Mouse (Mus musculus): Measurements from ENCODE around the gene Aktip. TPM values are rescaled to one million over a fixed set of nuclear protein-coding genes. Genes with fewer than 3 reads are reported as not detected.

Gene Aktip
- 24.7 and 28.4 TPM in 2 replicates for total RNA-seq (2017)

DNA sequence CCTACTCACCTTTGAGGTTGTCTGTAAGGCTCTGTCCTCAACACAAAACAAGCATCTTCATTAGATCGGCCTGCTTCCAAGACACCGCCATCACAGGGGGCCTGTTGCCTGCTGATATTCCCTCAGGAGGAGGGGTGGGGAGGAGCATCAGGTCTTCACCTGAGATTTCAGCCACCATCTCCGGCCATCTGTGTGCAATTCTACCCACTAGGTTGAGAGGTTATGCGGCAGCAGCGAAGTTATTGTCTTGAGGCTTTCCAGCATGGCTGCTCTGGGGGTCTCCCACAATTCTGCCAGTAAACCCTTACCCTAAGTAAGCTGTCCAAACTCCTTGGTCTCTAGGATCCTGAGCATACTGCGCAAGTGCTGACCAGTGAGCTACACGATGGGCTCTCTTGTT lies at the start of gene Aktip:
TSS of gene Aktip (minus strand) at position 101 of the 400 bp plus-strand sequence.
- no peak for ATAC-seq (ENCODE audit: extremely low read depth, insufficient number of reproducible peaks, low FRiP score, poor library complexity, severe bottlenecking)

DNA sequence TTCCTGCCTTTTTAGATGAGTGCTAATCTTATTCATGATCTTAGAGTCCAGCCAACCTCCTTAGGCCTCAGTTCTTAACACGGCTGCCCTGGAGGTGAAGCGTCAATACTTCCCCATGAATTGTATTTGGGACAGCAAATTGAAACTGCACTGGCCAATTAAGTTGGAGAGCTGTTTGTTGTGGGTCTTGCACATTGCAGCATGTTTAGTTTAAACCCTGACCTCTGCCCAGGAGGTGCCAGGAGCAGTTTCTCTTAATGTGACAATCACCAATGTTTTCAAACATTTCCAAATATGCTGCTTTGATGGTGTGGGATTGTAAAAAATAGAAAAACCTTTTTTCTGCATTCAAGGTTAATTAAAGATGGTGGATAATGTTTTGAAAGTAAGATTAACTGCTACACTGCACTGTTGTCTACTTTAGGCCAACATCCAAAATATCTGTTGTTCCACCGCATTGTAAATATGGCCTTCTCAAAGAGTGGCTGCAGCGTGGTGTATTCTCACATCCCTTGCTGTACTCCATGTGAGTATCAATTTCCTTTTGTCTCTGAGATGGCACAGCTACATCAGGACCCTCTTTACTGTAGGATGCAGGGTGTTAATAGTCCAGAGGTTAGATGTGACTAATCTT lies 46.2 kb upstream of the Aktip start:
- no peak for ATAC-seq (ENCODE audit: extremely low read depth, insufficient number of reproducible peaks, low FRiP score, poor library complexity, severe bottlenecking)

DNA sequence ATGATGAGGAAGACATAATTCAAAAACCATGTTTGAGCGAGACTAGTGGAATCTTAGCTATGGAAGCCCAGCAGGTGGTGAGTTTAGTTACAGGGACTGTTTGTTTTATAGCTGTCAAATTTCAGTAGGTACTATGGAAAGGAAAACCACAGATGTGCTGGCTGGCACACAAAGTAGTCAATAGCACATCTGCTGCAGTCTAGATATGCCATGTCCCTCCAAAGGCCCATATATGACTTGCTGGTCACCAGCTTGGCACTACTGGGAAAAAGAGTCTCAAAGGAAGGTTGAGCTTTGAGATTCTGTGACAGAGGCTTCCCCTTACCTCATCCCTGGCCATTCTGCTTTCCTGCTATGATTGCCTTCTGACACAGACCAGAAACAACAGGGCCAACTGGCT lies 42.9 kb upstream of the Aktip start:
- no peak for ATAC-seq (ENCODE audit: extremely low read depth, insufficient number of reproducible peaks, low FRiP score, poor library complexity, severe bottlenecking)

DNA sequence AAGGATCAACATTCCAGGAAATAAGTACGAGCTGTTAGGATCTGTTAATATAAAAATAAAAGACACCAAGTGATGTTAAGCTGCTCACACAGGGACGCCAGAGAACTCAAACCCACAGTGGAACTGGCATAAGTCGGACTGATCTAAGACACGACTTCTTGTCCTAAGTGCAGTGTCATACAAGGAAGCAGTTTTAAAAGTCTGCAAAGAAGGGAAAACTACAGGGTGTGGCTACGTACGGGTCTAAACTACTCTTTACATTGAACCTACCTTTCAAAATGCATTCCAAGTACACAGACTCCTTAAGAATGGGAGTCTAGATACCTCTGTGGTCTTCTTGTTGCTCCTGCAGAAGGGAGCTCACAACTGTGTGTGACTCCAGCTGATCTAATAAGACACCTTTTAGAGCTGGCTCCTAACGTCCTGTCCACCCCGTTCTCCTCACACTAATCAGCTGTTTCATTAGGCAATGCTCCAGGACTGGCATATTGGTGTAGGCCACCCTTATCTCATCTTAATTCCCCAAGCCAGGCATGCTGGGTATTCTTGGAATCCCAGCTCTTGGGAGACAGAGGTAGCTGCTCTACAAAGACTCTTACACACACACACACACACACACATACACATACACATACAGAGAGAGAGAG lies 42.2 kb upstream of the Aktip start:
- no peak for ATAC-seq (ENCODE audit: extremely low read depth, insufficient number of reproducible peaks, low FRiP score, poor library complexity, severe bottlenecking)

DNA sequence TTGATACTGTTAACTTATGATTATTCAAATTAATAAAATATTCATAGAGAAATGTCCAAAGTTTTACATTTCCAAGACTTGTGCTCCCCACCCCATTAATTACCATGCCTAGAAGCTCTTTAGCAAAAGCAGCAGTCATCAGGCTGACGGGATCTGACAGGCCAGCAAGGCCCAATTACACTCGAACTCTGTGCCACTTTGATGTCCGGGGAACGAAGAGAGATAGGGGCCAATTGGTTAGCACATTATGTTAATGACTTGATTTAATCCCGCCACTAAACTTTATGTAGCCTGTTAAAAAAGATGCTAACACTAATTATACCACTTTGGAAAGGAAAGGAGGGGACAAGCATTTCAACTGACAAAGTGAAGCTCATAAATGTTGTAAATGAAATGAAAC lies 41.6 kb upstream of the Aktip start:
- ATAC-seq (ENCODE audit: extremely low read depth, insufficient number of reproducible peaks, low FRiP score, poor library complexity, severe bottlenecking), result no peak

DNA sequence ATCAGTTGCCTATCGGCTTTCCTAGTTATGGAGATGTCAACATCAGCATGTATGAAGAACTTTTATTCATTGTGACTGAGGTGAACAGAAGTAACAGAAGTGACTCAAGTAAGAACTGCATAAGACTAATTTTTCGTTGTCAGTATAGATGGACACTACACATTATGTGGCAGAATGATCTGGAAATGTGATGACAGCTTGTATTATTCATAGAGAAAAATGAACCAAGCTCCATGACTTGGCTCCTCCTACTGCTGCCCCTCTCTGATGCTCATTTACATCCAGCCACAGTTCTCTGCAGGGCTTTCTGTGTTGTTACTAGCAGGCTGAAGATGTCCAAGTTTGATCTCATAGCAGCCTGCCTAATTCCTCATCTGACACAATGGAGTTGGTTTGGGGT lies 37.4 kb upstream of the Aktip start:
- ATAC-seq (ENCODE audit: extremely low read depth, insufficient number of reproducible peaks, low FRiP score, poor library complexity, severe bottlenecking), result no peak

DNA sequence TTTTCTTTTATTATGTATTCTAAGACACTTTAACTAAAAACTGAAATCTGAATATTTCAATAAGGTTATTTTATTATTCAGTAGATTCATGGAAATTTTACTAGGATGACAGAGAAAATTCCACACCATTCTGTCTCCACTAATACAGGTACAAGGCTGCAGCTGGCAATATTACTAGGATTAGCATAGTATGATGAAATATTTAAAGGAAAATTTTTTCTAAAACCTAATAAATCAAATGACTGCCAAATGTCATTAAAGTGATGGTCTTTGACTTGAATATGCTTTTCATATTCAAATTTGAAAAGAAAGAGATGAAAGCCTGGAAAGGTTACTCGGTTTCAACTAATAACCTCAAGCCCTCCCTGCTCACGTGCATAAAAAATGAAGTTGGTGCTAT lies 34.3 kb upstream of the Aktip start:
- ATAC-seq (ENCODE audit: extremely low read depth, insufficient number of reproducible peaks, low FRiP score, poor library complexity, severe bottlenecking), result no peak

DNA sequence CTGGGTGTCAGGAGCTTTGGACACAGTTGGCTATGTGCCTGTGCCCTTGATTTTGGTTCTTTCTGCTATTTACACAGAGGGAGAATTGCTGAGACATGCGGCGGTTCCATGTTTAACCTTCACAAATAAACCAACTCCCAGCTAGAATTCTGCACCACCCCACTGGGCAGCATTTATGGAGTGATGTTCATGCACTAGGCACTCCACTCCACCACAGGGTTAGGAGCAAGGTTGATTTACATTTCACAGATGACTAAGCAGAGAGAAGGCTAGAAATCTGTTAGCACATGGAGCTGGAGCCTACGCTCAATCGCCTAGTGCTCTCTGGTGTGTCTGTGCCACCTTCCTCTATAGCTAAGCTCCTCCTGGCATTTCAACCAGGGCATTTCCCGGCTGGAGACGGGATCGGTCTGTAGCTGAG lies 27.7 kb upstream of the Aktip start:
- no peak for ATAC-seq (ENCODE audit: extremely low read depth, insufficient number of reproducible peaks, low FRiP score, poor library complexity, severe bottlenecking)

DNA sequence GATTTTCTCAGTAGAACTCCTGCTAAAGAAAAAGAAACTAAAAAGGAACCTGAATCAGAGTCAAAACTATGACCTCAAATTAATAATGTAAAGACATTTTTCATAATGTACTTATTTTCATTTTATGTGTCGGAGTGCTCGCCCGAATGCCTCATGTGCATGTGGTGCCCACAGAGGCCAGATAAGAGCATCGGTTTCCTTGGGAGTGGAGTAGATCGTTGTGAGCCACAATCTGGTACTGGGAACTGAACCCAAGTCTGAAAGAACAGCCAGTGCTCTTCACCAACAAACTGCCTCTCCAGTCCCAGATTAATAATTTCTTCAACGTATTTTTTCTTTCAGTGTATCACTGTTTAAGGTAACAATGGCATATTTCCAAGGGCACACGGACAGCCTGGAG lies 24.5 kb upstream of the Aktip start:
- ATAC-seq (ENCODE audit: extremely low read depth, insufficient number of reproducible peaks, low FRiP score, poor library complexity, severe bottlenecking), result no peak

DNA sequence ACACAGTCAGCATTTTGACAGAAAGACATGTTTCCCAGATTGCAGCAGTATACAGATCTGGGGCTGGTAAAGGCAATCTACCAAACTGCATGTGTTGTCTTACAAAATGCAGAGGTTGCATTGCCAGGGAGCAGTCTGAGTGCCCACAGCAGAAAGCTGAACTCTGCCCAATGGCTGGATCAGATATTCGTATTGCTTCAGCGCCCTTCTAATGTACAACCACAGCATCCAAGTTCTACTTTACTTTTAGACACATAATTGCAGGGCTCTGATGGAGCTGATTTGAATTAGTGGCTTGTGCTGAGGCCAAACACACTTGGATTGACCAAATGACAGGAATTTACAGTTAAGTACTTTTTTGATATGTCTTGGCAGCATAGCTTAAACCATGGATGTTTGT lies 22.1 kb upstream of the Aktip start:
- no peak for ATAC-seq (ENCODE audit: extremely low read depth, insufficient number of reproducible peaks, low FRiP score, poor library complexity, severe bottlenecking)

DNA sequence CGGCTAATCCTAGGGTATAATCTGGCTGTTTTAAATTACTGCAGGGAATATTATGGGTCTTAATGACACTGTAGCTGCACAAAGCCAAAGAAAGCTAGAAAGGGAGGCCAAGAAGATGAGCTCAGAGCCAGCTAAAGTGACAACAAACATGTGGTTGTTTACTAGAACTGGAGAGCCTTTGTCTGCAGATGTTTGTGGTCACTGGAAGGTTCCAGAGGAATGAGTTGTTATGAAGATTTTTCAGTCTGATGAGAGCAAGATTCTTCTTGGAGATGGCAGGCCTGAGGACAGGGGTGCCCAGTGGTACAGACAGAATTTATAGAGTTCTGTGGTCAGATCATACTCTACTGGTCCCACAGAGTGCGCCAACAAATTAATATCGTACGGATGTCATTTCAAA lies 18.5 kb upstream of the Aktip start:
- no peak for ATAC-seq (ENCODE audit: extremely low read depth, insufficient number of reproducible peaks, low FRiP score, poor library complexity, severe bottlenecking)

DNA sequence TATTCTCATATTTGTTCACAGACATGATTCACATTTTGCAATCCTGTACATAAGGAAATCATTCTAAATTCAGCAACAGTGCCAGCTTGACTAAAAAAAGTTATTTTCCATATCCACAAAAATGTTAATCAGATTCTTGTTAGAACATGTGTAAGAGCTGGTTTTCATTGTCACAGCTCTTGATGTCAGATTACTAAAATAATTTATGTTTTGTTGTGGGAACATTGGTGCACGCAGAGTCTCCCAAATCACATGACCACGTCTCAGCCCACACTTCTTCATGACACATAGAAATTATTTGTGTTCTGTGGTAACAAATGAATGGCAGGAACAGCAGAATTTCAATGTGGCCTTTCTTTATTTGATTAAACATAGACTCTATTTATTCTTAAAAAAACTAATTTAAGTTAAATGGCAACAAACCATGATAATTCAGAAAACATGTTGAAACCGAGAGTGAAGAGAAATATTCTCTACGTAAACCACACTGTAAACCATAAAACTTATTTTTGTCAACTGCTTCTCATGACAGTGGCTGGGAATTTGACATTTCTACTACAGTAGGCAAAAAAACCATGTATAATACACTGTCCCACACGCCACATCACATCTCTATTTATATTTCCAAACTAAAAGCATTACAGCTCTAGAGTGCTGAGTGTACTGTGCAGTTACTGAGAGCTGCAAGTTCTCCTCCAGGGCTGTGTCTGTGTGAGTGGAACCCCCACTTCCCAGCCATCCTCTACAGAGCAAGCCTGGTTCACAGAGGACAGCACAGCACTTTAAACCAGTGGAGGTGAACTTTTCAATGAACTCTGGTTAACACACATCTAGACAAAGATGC lies 17.5 kb upstream of the Aktip start:
- ATAC-seq (ENCODE audit: extremely low read depth, insufficient number of reproducible peaks, low FRiP score, poor library complexity, severe bottlenecking), result no peak

DNA sequence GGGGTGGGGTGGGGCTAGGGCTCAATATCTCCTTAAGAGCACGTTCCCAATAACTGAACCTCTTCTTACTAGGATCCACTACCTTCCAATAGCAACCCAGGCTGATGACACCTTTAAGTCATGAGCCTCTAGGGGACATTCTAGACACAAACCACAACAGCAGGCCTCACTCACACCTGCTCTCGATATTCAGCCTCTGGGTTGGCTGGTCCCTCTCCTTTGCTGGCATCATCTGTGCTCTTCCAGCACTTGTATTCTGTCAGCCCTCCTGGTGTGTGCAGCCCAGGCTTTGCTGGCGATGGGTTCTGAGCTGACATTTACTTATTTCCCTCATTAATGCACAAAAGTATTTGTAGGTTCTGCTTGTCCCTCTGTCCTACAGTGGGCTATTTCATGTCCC lies 14.5 kb upstream of the Aktip start:
- no peak for ATAC-seq (ENCODE audit: extremely low read depth, insufficient number of reproducible peaks, low FRiP score, poor library complexity, severe bottlenecking)

DNA sequence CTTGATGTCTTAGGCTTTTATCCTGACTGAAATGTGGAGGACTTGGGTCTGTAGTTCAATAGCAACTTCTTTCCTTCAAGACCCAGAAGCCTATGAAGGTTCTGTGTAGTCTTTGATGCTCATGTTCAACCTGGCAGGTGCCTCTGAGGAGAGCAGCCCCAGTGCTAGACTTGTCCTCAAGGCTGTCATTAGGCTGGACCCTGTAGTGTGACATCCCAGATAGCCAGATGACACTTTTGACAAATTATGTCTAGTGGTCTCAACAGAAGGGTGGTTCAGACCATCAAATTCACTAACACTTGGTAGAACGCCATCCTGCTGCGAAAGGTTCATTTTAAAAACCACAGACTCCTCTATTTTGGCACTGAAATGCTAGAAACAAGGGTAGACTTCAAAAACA lies 13.2 kb upstream of the Aktip start:
- no peak for ATAC-seq (ENCODE audit: extremely low read depth, insufficient number of reproducible peaks, low FRiP score, poor library complexity, severe bottlenecking)

DNA sequence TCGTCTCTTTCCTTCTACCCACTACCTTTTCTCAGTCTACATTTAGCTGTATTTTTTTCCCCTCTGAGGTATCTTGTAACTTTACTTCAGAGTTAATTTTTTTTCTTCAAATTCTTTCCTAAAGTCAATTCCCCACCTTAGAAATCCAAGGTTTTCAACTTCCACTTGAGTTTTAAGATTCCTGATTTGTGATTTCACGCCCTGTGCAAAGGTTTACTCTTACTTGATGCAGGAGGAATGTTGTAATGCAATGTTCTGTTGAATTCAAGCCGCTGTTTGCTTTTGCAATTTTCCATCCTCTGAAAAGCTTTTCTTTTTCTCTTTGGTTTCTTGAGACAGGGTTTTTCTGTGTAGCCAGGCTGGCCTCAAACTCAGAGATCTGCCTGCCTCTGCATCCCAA lies 9.9 kb upstream of the Aktip start:
- ATAC-seq (ENCODE audit: extremely low read depth, insufficient number of reproducible peaks, low FRiP score, poor library complexity, severe bottlenecking), result no peak

DNA sequence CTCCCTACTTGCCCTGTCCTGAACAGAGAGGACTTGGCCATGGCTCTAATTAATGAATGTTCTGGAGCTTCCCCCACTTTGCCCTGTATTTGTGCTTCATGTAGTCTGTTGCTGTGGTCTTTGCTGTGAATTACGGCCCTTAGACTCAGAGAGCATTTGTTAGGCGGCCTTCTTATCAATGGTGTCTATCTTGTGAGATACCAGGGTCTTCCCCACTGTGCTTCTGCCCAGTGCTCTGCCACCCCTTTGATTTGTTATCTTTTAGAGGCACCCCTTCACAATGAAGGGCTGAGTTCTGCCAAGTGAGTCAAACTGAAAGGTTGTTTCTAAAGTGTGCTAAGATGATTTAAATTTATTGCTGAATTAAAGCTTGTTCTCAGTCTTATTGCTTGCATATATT lies 7.9 kb upstream of the Aktip start:
- ATAC-seq (ENCODE audit: extremely low read depth, insufficient number of reproducible peaks, low FRiP score, poor library complexity, severe bottlenecking), result no peak

DNA sequence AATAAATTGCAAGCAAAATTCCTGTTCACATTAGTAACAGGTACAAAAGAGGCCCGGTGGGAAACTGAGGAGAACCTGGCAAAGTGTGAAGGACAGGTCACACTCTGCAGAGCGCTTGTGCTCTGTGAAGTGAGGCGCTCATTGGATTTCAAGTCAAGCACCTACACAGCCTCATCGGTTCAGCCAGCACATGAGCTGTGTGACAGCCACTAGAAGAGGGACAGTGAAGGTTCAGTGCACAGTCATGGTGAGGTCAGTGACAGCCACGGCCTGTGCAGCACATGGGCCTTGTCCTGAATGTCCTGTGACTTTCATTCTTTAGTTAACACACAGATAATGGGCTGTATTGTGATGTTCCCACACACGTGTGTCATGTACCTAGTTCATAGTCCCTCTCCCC lies 6.1 kb upstream of the Aktip start:
- no peak for ATAC-seq (ENCODE audit: extremely low read depth, insufficient number of reproducible peaks, low FRiP score, poor library complexity, severe bottlenecking)

DNA sequence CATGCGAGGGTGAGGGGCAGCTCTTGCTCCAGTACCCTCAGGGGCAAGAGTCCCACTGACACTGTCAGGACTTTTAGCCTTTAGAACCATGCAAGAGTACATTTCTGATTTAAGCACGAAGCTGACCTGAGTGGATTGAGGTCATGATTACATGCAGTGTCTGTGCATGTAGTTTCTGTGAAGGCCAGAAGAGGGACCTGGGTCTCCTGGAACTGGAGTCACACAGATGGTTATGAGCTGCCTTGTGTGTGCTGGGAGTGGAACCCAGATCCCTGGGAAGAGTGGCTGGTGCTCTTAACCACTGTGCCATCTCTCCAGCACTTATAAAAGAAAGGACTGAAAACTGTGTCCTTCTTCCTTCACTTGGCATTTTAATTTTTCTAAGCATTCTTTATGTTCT lies 1.4 kb upstream of the Aktip start:
- ATAC-seq (ENCODE audit: extremely low read depth, insufficient number of reproducible peaks, low FRiP score, poor library complexity, severe bottlenecking), result no peak

DNA sequence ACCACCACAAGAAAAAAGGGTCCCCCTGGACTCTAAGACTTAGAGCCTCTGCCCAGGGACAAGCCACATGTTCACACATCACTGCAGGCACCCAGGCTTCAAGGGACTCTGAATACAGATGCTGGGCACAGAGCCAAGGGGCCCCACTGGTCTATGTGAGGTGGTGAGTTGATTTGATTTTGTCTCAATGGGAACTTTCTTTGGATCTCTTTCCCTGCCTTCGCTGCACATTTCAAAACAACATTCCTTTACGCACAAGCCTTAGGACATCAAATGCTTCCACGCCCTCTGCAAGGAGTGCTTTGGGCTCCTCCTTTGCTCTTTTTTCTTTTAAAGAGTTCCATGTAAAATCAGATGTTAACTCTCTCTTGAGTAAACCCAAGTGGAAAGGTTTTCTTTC lies 1.7 kb downstream of the Aktip start:
- ATAC-seq (ENCODE audit: extremely low read depth, insufficient number of reproducible peaks, low FRiP score, poor library complexity, severe bottlenecking), result no peak

DNA sequence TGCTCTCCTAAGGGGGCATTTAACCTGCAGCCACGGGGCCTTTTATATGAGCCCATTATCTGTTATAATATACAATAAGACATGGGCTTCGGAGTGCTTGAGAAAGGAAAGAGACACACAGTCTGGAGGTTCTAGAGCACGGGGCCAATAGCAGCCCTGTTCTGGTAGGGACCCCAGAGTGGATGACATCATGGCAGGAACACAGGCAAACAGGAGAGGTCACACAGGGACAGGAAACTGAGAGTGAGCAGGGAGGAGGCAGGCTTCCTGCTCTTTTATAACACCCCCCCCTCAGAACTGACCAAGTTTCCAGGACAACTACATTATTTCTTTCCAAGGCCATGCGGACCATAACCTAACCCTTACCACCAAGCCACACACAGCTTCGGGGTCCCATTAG lies 2.5 kb downstream of the Aktip start:
- ATAC-seq (ENCODE audit: extremely low read depth, insufficient number of reproducible peaks, low FRiP score, poor library complexity, severe bottlenecking), result no peak

All from neutrophil, adult 5-6 weeks (primary cell).